Mouse (Mus musculus) forebrain, postnatal 0 days (tissue): ENCODE results near the gene Atrnl1. TPM values are rescaled to one million over a fixed set of nuclear protein-coding genes. Genes with fewer than 3 reads are reported as not detected.

Experiments
- ATAC-seq: fragments of 200-750 bp; cut with Nextera tagmentation; 2 replicates; pipeline ENCODE4 v1.8.0; 2017; ENCODE audit warnings: mild to moderate bottlenecking, moderate library complexity
- DNase-seq: peaks from one replicate; pipeline ENCODE4 v3.0.0-alpha.2; 2015
- H3K27ac ChIP-seq: fragments of 300-500 bp; sonication (generic); 2 replicates; pipeline ENCODE4 v1.5.1; 2014; ENCODE audit warnings: low read depth, mild to moderate bottlenecking, antibody characterized with exemption, low read length, moderate library complexity, mixed read lengths
- H3K27me3 ChIP-seq: fragments of 300-500 bp; sonication (generic); 2 replicates; pipeline ENCODE4 v1.6.1; 2014; ENCODE audit warnings: mild to moderate bottlenecking, low read length, mixed read lengths; ENCODE audit not compliant: insufficient read depth
- H3K36me3 ChIP-seq: fragments of 300-500 bp; sonication (generic); 2 replicates; pipeline ENCODE4 v1.6.1; 2014; ENCODE audit warnings: mild to moderate bottlenecking, moderate library complexity; ENCODE audit not compliant: insufficient read depth
- H3K4me1 ChIP-seq: fragments of 300-500 bp; sonication (generic); 2 replicates; pipeline ENCODE4 v1.6.1; 2014; ENCODE audit warnings: antibody characterized with exemption; ENCODE audit not compliant: insufficient read depth
- H3K4me2 ChIP-seq: fragments of 300-500 bp; sonication (generic); 2 replicates; pipeline ENCODE4 v1.6.1; 2014; ENCODE audit warnings: low read depth, mild to moderate bottlenecking, moderate library complexity
- H3K4me3 ChIP-seq: fragments of 300-500 bp; sonication (generic); 2 replicates; pipeline ENCODE4 v1.5.1; 2014; ENCODE audit warnings: low read depth, low read length, mixed read lengths
- H3K9ac ChIP-seq: fragments of 300-500 bp; sonication (generic); 2 replicates; pipeline ENCODE4 v1.6.1; 2014; ENCODE audit warnings: mild to moderate bottlenecking
- H3K9me3 ChIP-seq: fragments of 300-500 bp; sonication (generic); 2 replicates; pipeline ENCODE4 v1.6.1; 2016; ENCODE audit warnings: low read length
- CTCF ChIP-seq: sonication (generic); IDR thresholded peaks from 2 replicates; pipeline ENCODE4 v1.5.1; 2016; ENCODE audit warnings: antibody characterized with exemption, control low read depth, low read depth
- WGBS: fragments of 180-500 bp; shearing (Covaris S2); extraction: QIAGEN DNeasy Blood & Tissue Kit; methylation state at CpG from one replicate; pipeline ENCODE4 v1.1.7; 2014; 5-methylcytosine and 5-hydroxymethylcytosine counted together
- polyA plus RNA-seq: library from polyadenylated mRNA; unstranded; fragments of >200 nt; fragmentation: Nextera tagmentation; extraction: Ambion mirVana; gene quantifications from 2 replicates; pipeline ENCODE4 v1.2.1, GENCODE M21; 2015
- total RNA-seq: library from RNA; depleted of rRNA; stranded (reverse); fragments of >200 nt; gene quantifications from 2 replicates; pipeline ENCODE4 v1.2.3, GENCODE M21; 2014

Gene Atrnl1
- total and polyA plus RNA-seq, 2 experiments from 2014 or later, result 4.8 to 59.9 TPM

- Histone ChIP-seq H3K9ac (no peak overlapping the region), H3K27ac (no peak overlapping the region)
- no peak for TF ChIP-seq CTCF
Observed at GRCm38 (mm10) chr19:57958154-57958553, 347.3 kb downstream of the Atrnl1 start.

GRCm38 (mm10) chr19:57958726-57959125, 347.9 kb downstream of the Atrnl1 start:
- no peak overlapping the region for H3K4me3 ChIP-seq
- ATAC-seq, result no peak
- H3K9me3 ChIP-seq, result no peaks in the 10 kb centered on the region

More at GRCm38 (mm10) chr19:57958154-57958553, 347.3 kb downstream of the Atrnl1 start:
- H3K4me2 ChIP-seq, result no peak overlapping the region
- no peaks in the 10 kb centered on the region for H3K4me1 ChIP-seq
- H3K4me3 ChIP-seq, result no peak overlapping the region
- no peaks in the 10 kb centered on the region for H3K27me3 ChIP-seq
- DNase-seq, result no peak
- no peaks in the 10 kb centered on the region for H3K9me3 ChIP-seq
- no peaks in the 10 kb centered on the region for H3K36me3 ChIP-seq
- no peak for ATAC-seq

GRCm38 (mm10) chr19:57961321-57961720, 350.5 kb downstream of the Atrnl1 start:
- DNase-seq (no peak), ATAC-seq (no peak)
- Histone ChIP-seq H3K27ac (no peak overlapping the region), H3K4me3 (no peak overlapping the region), H3K27me3 (no peaks in the 10 kb centered on the region), H3K36me3 (no peaks in the 10 kb centered on the region), H3K4me2 (no peak overlapping the region), H3K9me3 (no peaks in the 10 kb centered on the region), H3K9ac (no peak overlapping the region), H3K4me1 (no peaks in the 10 kb centered on the region)
- no peak for TF ChIP-seq CTCF
- 16% methylated on average over 3 of the region's 3 CpGs for WGBS

More at GRCm38 (mm10) chr19:57958726-57959125, 347.9 kb downstream of the Atrnl1 start:
- Histone ChIP-seq H3K9ac (no peak overlapping the region), H3K36me3 (no peaks in the 10 kb centered on the region), H3K4me1 (no peaks in the 10 kb centered on the region), H3K27ac (no peak overlapping the region), H3K27me3 (no peaks in the 10 kb centered on the region), H3K4me2 (no peak overlapping the region)
- no peak for DNase-seq
- no peak for TF ChIP-seq CTCF
- 67% methylated on average over 5 of the region's 5 CpGs for WGBS

- Histone ChIP-seq H3K4me2 (no peak overlapping the region), H3K4me1 (no peaks in the 10 kb centered on the region), H3K9ac (no peak overlapping the region), H3K9me3 (no peaks in the 10 kb centered on the region), H3K27me3 (no peaks in the 10 kb centered on the region), H3K27ac (no peak overlapping the region), H3K36me3 (no peaks in the 10 kb centered on the region), H3K4me3 (no peak overlapping the region)
- TF ChIP-seq CTCF, result no peak
- no peak for ATAC-seq
- no peak for DNase-seq
- WGBS, result 25% methylated on average over 16 of the region's 16 CpGs
Observed at GRCm38 (mm10) chr19:57961738-57962640, 351.2 kb downstream of the Atrnl1 start.

- no peak overlapping the region for H3K4me3 ChIP-seq
- H3K4me1 ChIP-seq, result no peaks in the 10 kb centered on the region
- H3K9me3 ChIP-seq, result no peaks in the 10 kb centered on the region
- H3K36me3 ChIP-seq, result no peaks in the 10 kb centered on the region
- WGBS, result 96% methylated on average over 6 of the region's 6 CpGs
- H3K27ac ChIP-seq, result no peak overlapping the region
- DNase-seq, result no peak
- H3K27me3 ChIP-seq, result no peaks in the 10 kb centered on the region
- no peak overlapping the region for H3K4me2 ChIP-seq
- no peak overlapping the region for H3K9ac ChIP-seq
- TF ChIP-seq CTCF, result no peak
- ATAC-seq, result no peak
Observed at GRCm38 (mm10) chr19:57963874-57964273, 353.0 kb downstream of the Atrnl1 start.

- H3K36me3 ChIP-seq, result no peaks in the 10 kb centered on the region
- ATAC-seq, result peak; percentile 43; the same call in 1 of the 2 replicates
- 54% methylated on average over 7 of the region's 7 CpGs for WGBS
- no peak for TF ChIP-seq CTCF
- no peak overlapping the region for H3K9ac ChIP-seq
- H3K9me3 ChIP-seq, result no peaks in the 10 kb centered on the region
- H3K4me1 ChIP-seq, result no peaks in the 10 kb centered on the region
- peak; percentile 66 for DNase-seq
- H3K27me3 ChIP-seq, result no peaks in the 10 kb centered on the region
- 0 out of 2 replicates have a peak overlapping the region, but pooled peaks have one; percentile 14 for H3K4me2 ChIP-seq
- H3K4me3 ChIP-seq, result no peak overlapping the region
- H3K27ac ChIP-seq, result no peak overlapping the region
Observed at GRCm38 (mm10) chr19:57969766-57970165, 358.9 kb downstream of the Atrnl1 start.

- ATAC-seq (no peak), DNase-seq (no peak)
- Histone ChIP-seq H3K4me3 (no peak overlapping the region), H3K27ac (no peak overlapping the region), H3K4me2 (no peak overlapping the region), H3K36me3 (no peaks in the 10 kb centered on the region), H3K9ac (no peak overlapping the region), H3K4me1 (no peaks in the 10 kb centered on the region), H3K27me3 (no peaks in the 10 kb centered on the region), H3K9me3 (no peaks in the 10 kb centered on the region)
- 81% methylated on average over 13 of the region's 13 CpGs for WGBS
- TF ChIP-seq CTCF, result 0 out of 2 replicates have a peak, but pooled peaks have one; percentile 5
Observed at GRCm38 (mm10) chr19:57970342-57970895, 359.6 kb downstream of the Atrnl1 start.
